Mouse (Mus musculus): ENCODE measurements around the gene Pkd1l3.

DNA sequence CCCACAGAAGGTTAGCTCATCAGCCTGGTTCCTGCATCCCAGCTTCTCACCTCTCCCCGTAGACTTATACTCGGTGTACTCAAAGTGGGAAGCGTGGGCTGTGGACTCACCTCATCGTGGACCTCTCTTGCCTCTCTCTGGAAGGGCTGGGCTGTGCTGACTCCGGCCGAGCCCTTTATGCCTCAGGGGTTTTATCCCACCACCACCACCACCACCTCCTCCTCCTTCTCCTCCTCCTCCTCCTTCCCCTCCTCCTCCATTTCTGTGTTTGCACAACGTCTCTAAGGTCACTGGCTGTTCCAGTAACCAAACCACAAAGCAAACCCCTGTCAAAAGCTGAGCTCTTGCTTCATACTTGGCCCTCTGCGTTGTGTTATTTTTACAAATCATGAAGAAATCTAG, 35.4 kb upstream of the Pkd1l3 start, which contains the start of gene Hp:
- no peak for TF ChIP-seq CTCF (IDR thresholded peaks at IDR 0.05; ENCODE audit: extremely low read depth, insufficient read length, insufficient replicate concordance, low read depth, low read length)
- TF ChIP-seq POLR2A (IDR thresholded peaks at IDR 0.05; ENCODE audit: low read depth, low read length) = no peak

Data from small intestine, adult 2 months (tissue).